Mouse (Mus musculus) stomach, embryonic 14.5 days (tissue): ENCODE measurements around the gene Xpo6. TPM values are rescaled to one million over a fixed set of nuclear protein-coding genes. Genes with fewer than 3 reads are reported as not detected.

Source experiments
- ATAC-seq: fragments of 200-750 bp; cut with Nextera tagmentation; 2 replicates; pipeline ENCODE4 v1.8.0; 2017; ENCODE audit warnings: low read depth, moderate TSS enrichment; ENCODE audit not compliant: insufficient number of reproducible peaks, insufficient read depth, low FRiP score
- H3K27ac ChIP-seq: fragments of 300-500 bp; sonication (generic); 2 replicates; pipeline ENCODE4 v1.5.1; 2014; ENCODE audit warnings: mild to moderate bottlenecking, low read length, moderate library complexity, mixed read lengths
- H3K27me3 ChIP-seq: fragments of 300-500 bp; sonication (generic); 2 replicates; pipeline ENCODE4 v1.6.1; 2014; ENCODE audit warnings: low read length, control low read depth, mixed read lengths; ENCODE audit not compliant: control insufficient read depth, insufficient read depth
- H3K36me3 ChIP-seq: fragments of 300-500 bp; sonication (generic); 2 replicates; pipeline ENCODE4 v1.6.1; 2014; ENCODE audit warnings: mild to moderate bottlenecking, control low read depth, low read length, moderate library complexity, mixed read lengths; ENCODE audit not compliant: control insufficient read depth, insufficient read depth
- H3K4me1 ChIP-seq: fragments of 300-500 bp; sonication (generic); 2 replicates; pipeline ENCODE4 v1.6.1; 2014; ENCODE audit warnings: low read length, control low read depth, mixed read lengths; ENCODE audit not compliant: control insufficient read depth, insufficient read depth
- H3K4me2 ChIP-seq: fragments of 300-500 bp; sonication (generic); replicated peaks from 2 replicates; pipeline ENCODE4 v1.6.1; 2014; ENCODE audit warnings: low read depth, low read length, control low read depth
- H3K4me3 ChIP-seq: fragments of 300-500 bp; sonication (generic); 2 replicates; pipeline ENCODE4 v1.5.1; 2014; ENCODE audit warnings: low read depth, low read length, control low read depth
- H3K9ac ChIP-seq: fragments of 300-500 bp; sonication (generic); replicated peaks from 2 replicates; pipeline ENCODE4 v1.6.1; 2014; ENCODE audit warnings: low read depth, mild to moderate bottlenecking, control low read depth, low read length, moderate library complexity, mixed read lengths
- H3K9me3 ChIP-seq: fragments of 300-500 bp; sonication (generic); 2 replicates; pipeline ENCODE4 v1.6.1; 2016; ENCODE audit warnings: low read depth, low read length, control low read depth; ENCODE audit not compliant: control insufficient read depth
- WGBS: fragments of 180-500 bp; shearing (Covaris S2); extraction: QIAGEN DNeasy Blood & Tissue Kit; methylation state at CpG from one replicate; pipeline ENCODE4 v1.1.7; 2014; 5-methylcytosine and 5-hydroxymethylcytosine counted together
- polyA plus RNA-seq: library from polyadenylated mRNA; unstranded; fragments of >200 nt; fragmentation: Nextera tagmentation; extraction: Ambion mirVana; gene quantifications from 2 replicates; pipeline ENCODE4 v1.2.1, GENCODE M21; 2014

Gene Xpo6
- polyA plus RNA-seq, 1 experiment from 2014 or later: 65.9 TPM

- no peaks in the 10 kb centered on the region for H3K36me3 ChIP-seq
- H3K4me3 ChIP-seq: no peak overlapping the region
- H3K9me3 ChIP-seq: no peaks in the 10 kb centered on the region
- H3K27ac ChIP-seq: no peak overlapping the region
- WGBS: 60% methylated on average over 1 of the region's 1 CpGs
- no peak for ATAC-seq
- no peak overlapping the region for H3K9ac ChIP-seq
- H3K27me3 ChIP-seq: no peaks in the 10 kb centered on the region
- H3K4me2 ChIP-seq: no peak overlapping the region
- H3K4me1 ChIP-seq: peaks cover 15% of the 10 kb centered on the region
Observed at GRCm38 (mm10) chr7:126183583-126183982, 16.7 kb downstream of the Xpo6 start.

GRCm38 (mm10) chr7:126181487-126181886, 18.8 kb downstream of the Xpo6 start:
- H3K4me2 ChIP-seq: no peak overlapping the region
- no peaks in the 10 kb centered on the region for H3K27me3 ChIP-seq
- H3K9ac ChIP-seq: no peak overlapping the region
- no peaks in the 10 kb centered on the region for H3K36me3 ChIP-seq
- no peak overlapping the region for H3K4me3 ChIP-seq
- no peaks in the 10 kb centered on the region for H3K9me3 ChIP-seq
- no peak overlapping the region for H3K27ac ChIP-seq
- H3K4me1 ChIP-seq: peaks cover 15% of the 10 kb centered on the region
- no peak for ATAC-seq

- no peak overlapping the region for H3K4me3 ChIP-seq
- WGBS: 61% methylated on average over 3 of the region's 3 CpGs
Observed at GRCm38 (mm10) chr7:126180956-126181355, 19.3 kb downstream of the Xpo6 start.

GRCm38 (mm10) chr7:126178804-126179203, 21.5 kb downstream of the Xpo6 start:
- no peak for ATAC-seq
- H3K27me3 ChIP-seq: no peaks in the 10 kb centered on the region
- no peak overlapping the region for H3K27ac ChIP-seq
- no peaks in the 10 kb centered on the region; the same call in 1 of the 2 replicates for H3K36me3 ChIP-seq
- H3K4me2 ChIP-seq: no peak overlapping the region
- H3K4me1 ChIP-seq: peaks cover 15% of the 10 kb centered on the region
- H3K9ac ChIP-seq: no peak overlapping the region
- H3K9me3 ChIP-seq: no peaks in the 10 kb centered on the region
- no peak overlapping the region for H3K4me3 ChIP-seq

More at GRCm38 (mm10) chr7:126180956-126181355, 19.3 kb downstream of the Xpo6 start:
- no peaks in the 10 kb centered on the region for H3K9me3 ChIP-seq
- H3K27ac ChIP-seq: no peak overlapping the region
- no peak for ATAC-seq
- H3K36me3 ChIP-seq: no peaks in the 10 kb centered on the region
- H3K9ac ChIP-seq: no peak overlapping the region
- H3K4me2 ChIP-seq: no peak overlapping the region
- H3K4me1 ChIP-seq: peaks cover 15% of the 10 kb centered on the region
- H3K27me3 ChIP-seq: no peaks in the 10 kb centered on the region

GRCm38 (mm10) chr7:126175999-126176398, 24.3 kb downstream of the Xpo6 start:
- ATAC-seq: no peak
- WGBS: 94% methylated on average over 12 of the region's 12 CpGs
- 0 out of 2 replicates have a peak, but pooled peaks cover 3% of the 10 kb centered on the region for H3K4me1 ChIP-seq
- H3K36me3 ChIP-seq: peaks cover 15% of the 10 kb centered on the region; the same call in 1 of the 2 replicates
- no peaks in the 10 kb centered on the region for H3K27me3 ChIP-seq
- H3K9ac ChIP-seq: no peak overlapping the region
- no peak overlapping the region for H3K4me2 ChIP-seq
- no peak overlapping the region for H3K27ac ChIP-seq
- no peaks in the 10 kb centered on the region for H3K9me3 ChIP-seq
- no peak overlapping the region for H3K4me3 ChIP-seq

- 0 out of 2 replicates have a peak, but pooled peaks cover 3% of the 10 kb centered on the region for H3K4me1 ChIP-seq
- H3K9me3 ChIP-seq: no peaks in the 10 kb centered on the region
- no peak overlapping the region for H3K27ac ChIP-seq
- no peak overlapping the region for H3K4me2 ChIP-seq
- H3K27me3 ChIP-seq: no peaks in the 10 kb centered on the region
- H3K9ac ChIP-seq: no peak overlapping the region
- H3K4me3 ChIP-seq: no peak overlapping the region
- peaks cover 15% of the 10 kb centered on the region; the same call in 1 of the 2 replicates for H3K36me3 ChIP-seq
- ATAC-seq: no peak
- 83% methylated on average over 7 of the region's 7 CpGs for WGBS
Observed at GRCm38 (mm10) chr7:126175456-126175855, 24.8 kb downstream of the Xpo6 start.

- Histone ChIP-seq H3K4me2 (no peak overlapping the region), H3K27ac (no peak overlapping the region), H3K4me1 (0 out of 2 replicates have a peak, but pooled peaks cover 3% of the 10 kb centered on the region), H3K36me3 (peaks cover 15% of the 10 kb centered on the region; the same call in 1 of the 2 replicates), H3K27me3 (no peaks in the 10 kb centered on the region), H3K9me3 (no peaks in the 10 kb centered on the region), H3K4me3 (no peak overlapping the region), H3K9ac (no peak overlapping the region)
- ATAC-seq: no peak
- 88% methylated on average over 2 of the region's 2 CpGs for WGBS
Observed at GRCm38 (mm10) chr7:126174863-126175262, 25.4 kb downstream of the Xpo6 start.

- Histone ChIP-seq H3K36me3 (peaks cover 18% of the 10 kb centered on the region; the same call in 1 of the 2 replicates), H3K9ac (no peak overlapping the region), H3K4me1 (no peaks in the 10 kb centered on the region), H3K9me3 (no peaks in the 10 kb centered on the region), H3K27ac (no peak overlapping the region), H3K4me2 (no peak overlapping the region), H3K4me3 (no peak overlapping the region), H3K27me3 (no peaks in the 10 kb centered on the region)
- 84% methylated on average over 3 of the region's 3 CpGs for WGBS
- no peak for ATAC-seq
Observed at GRCm38 (mm10) chr7:126172001-126172400, 28.3 kb downstream of the Xpo6 start.

GRCm38 (mm10) chr7:126168584-126168983, 31.7 kb downstream of the Xpo6 start:
- ATAC-seq: peak; percentile 63
- no peaks in the 10 kb centered on the region for H3K9me3 ChIP-seq
- WGBS: 75% methylated on average over 6 of the region's 6 CpGs
- H3K36me3 ChIP-seq: peaks cover 22% of the 10 kb centered on the region; the same call in 1 of the 2 replicates
- H3K4me2 ChIP-seq: no peak overlapping the region
- H3K4me3 ChIP-seq: no peak overlapping the region
- H3K4me1 ChIP-seq: no peaks in the 10 kb centered on the region
- no peak overlapping the region for H3K27ac ChIP-seq
- no peaks in the 10 kb centered on the region for H3K27me3 ChIP-seq
- H3K9ac ChIP-seq: no peak overlapping the region
